Mouse (Mus musculus) ES-CJ7 (cell line): ENCODE measurements around the gene Prkce.

Source experiments
- DNase-seq: peaks from one replicate; pipeline ENCODE4 v3.0.0; 2011; ENCODE audit warnings: low read depth, low spot score

The Prkce gene

GRCm38 (mm10) chr17:86256730-86257131 lies 89.1 kb downstream of the Prkce start:
- no peak for DNase-seq

- no peak for DNase-seq
Measured at GRCm38 (mm10) chr17:86261067-86261466, 93.5 kb downstream of the Prkce start.

DNA sequence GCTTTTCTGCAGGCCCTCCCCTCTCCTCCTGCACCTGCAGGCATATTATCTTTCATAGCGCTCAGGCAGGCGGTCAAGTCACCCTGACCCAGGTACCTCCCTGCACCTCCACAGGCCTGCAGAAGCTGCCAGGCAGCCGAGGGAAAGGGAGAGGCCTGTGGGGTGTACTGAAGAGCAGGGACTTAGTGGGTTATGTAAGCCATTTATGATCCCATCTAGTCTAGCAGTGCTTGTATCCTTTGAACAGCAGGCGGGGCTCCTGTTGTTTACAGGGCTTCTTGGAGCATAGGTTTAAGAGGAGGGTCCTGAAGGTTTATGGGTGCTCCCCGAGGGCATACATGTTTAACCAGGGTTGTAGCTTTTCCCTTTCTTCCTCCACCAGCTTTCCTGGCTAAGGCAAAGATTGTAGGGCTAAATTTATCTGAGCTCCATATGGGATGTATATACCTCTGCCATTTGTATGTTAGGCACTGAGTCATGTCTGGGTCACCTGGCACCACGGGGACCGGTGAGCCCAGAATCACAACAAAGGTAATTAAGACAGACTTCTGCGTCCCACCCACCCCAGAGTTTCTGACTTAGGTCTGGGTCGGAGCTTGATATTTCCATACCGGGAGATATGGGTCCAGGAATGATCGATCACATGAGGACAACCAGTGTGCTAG lies 96.5 kb downstream of the Prkce start:
- no peak for DNase-seq

- no peak for DNase-seq
Measured at GRCm38 (mm10) chr17:86266051-86266450, 98.5 kb downstream of the Prkce start.

DNA sequence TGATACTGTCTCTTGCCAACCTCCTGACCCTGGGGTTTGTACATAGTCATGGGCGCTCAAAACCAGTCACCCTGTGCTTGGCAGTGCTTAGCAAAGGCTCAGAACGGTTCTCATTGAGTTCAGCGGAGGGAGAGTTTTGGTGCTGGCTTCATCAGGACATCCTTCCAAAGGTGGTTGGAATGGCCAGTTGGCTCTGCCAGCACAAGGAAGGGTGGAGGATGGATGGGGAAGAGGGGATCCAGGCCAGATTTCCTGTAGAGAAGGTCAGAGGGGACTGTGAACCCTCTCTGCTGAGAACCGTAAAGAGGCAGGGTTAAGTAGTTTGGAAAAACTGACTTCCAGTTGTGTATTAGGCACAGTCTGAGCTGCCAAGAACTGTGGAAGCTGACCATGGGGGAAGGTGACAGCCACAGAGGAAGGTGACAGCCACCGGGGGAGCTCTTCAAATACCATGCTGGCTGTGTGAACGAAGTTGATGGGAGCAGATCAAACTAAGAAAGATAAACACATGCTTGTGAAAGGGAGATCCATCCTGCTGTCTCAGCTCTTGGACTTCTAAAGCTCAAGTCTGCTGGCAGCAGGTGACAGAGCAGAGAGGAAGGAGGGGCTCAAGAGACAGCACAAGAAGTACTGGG lies 99.7 kb downstream of the Prkce start:
- DNase-seq = no peak

DNA sequence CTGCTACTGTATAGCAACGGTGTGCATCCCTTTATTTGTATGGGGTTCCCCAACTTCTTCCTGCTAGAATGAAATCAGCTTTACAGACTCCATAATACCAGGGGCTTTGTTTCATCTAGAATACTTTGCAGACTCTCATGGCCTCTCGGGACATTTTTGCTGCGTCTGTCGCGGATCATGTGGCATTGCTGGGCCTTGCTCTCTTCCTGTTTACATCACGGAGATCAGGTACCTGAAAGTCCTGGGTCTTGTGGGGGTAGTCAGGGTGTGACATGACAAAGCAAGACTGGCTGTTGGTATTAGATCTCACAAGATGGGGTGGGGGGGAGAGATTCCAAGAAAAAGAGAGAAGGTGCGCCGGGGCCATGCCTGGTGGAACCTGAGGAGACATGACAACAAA lies 102.1 kb downstream of the Prkce start:
- DNase-seq = no peak

- DNase-seq = no peak
Measured at GRCm38 (mm10) chr17:86270523-86270922, 102.9 kb downstream of the Prkce start.

GRCm38 (mm10) chr17:86271277-86271676 lies 103.7 kb downstream of the Prkce start:
- no peak for DNase-seq

- no peak for DNase-seq
Measured at GRCm38 (mm10) chr17:86272961-86273360, 105.4 kb downstream of the Prkce start.

DNA sequence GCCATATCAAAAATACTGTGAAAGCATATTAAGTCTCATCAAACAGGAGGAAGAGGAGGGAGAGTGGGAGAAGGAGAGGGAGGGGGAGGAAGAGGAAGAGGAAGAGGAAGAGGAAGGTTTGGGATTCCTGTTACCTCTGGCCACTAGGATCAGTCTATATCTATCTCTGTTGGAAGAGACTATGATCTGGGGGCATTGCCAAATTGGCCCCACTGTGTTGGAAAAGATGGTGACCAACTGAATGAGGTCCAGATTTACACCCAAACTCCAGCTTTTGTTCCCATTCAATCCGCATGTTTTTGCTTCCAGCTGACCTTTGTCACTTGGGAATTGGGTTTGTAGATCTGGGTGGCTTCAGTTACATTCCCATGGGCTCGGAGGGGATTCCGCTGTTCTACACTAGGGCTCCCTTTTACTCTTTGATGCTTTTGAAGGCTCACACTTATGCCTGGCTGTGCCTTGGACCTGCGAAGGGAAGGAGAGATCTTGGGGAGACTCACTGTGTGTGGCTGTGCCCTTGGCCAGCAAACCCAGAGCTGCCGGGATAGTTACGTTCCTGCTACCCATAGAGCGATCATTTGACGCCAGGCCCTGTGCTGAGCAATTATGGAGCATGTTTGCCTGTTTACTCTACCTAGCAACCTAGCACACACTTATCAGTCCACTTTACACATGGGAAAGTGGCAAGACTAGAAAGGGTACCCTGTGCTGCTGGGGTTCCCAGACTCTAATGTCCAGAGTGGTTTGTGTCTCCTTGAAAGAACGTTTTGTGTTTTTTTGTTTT lies 106.2 kb downstream of the Prkce start:
- DNase-seq = no peak

- no peak for DNase-seq
Measured at GRCm38 (mm10) chr17:86274350-86274744, 106.8 kb downstream of the Prkce start.

- DNase-seq = no peak
Measured at GRCm38 (mm10) chr17:86276381-86276780, 108.8 kb downstream of the Prkce start.

- DNase-seq = no peak
Measured at GRCm38 (mm10) chr17:86277032-86277798, 109.6 kb downstream of the Prkce start.

- no peak for DNase-seq
Measured at GRCm38 (mm10) chr17:86277999-86278526, 110.5 kb downstream of the Prkce start.

DNA sequence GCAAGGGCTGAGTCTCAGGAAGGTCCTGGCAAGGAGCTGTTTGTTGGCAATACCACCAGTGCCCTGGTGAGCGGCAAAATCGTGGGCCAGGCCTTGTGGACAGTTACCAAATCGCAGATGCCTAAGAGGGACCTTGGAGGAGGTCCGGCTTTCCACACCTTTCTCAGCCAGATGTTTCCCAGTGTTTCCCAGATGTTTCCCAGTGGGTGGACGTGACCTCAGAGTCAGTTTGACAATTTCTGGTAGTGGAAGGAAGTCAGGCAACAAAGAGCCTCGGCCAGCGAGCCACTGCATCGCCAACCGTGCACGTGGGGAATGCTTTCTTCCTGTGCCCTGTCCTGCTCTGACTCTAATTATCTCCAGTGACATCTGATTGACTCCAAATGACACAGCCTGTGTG lies 112.2 kb downstream of the Prkce start:
- DNase-seq = no peak

DNA sequence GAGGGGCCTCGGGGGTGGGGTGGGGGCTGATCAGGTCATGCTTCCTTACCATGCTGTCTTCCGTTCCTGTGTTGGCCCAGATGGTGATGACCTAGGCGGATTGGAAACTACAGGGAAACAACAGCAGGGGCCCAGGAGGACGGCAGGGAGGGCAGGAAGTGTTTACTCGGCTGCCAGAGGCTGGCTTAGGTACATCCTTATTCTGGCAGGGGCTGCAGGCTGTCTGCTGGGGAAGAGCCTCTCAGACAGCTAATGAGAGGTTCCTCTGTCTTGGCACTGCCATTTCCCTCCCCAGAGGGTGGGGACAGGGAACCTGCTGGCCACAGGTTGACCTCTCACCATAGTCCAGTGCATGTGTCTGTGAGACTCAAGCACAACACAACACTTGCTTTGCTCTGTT lies 116.2 kb downstream of the Prkce start:
- DNase-seq = no peak

GRCm38 (mm10) chr17:86285058-86285457 lies 117.5 kb downstream of the Prkce start:
- no peak for DNase-seq

- no peak for DNase-seq
Measured at GRCm38 (mm10) chr17:86286747-86287271, 119.2 kb downstream of the Prkce start.

GRCm38 (mm10) chr17:86292711-86293110 lies 125.1 kb downstream of the Prkce start:
- DNase-seq = no peak

GRCm38 (mm10) chr17:86293247-86293744 lies 125.7 kb downstream of the Prkce start:
- DNase-seq = peak; percentile 85

- no peak for DNase-seq
Measured at GRCm38 (mm10) chr17:86299576-86299975, 132.0 kb downstream of the Prkce start.
